Mouse (Mus musculus): ENCODE results near the gene Rapgef2. TPM values are rescaled to one million over a fixed set of nuclear protein-coding genes. Genes with fewer than 3 reads are reported as not detected.

Gene Rapgef2
- polyA plus RNA-seq, 1 experiment from 2014 or later, result 13.9 TPM

DNA sequence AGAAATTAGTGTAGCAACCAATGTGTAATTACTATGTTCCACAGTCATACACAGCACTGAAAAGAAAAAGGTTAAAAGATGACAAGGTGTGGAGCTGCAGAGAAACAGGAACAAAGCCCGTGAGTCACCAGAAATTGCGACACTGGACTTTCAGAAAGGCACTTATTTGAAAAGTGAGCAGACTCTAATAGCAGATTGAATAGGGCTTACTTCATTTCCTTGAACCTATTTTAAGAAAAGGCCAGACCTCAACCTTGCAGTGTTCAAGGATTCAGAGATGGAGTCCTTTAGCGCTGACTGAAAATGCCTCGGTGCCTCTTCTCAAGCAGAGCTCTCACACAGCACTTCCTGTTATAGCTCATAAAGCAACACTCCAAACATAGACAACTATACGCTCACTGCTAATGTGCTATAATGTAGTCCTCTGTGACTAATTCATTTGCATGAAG lies 133.3 kb downstream of the Rapgef2 start:
- H3K27me3 ChIP-seq (ENCODE audit: control insufficient read depth, insufficient read depth, low read length), result no peaks in the 10 kb centered on the region
- ATAC-seq (ENCODE audit: low FRiP score) (no peak), DNase-seq (ENCODE audit: low spot score) (no peak)
- H3K4me3 ChIP-seq (replicated peaks; ENCODE audit: low read length), result no peak overlapping the region
- H3K9me3 ChIP-seq (ENCODE audit: control insufficient read depth, low read length), result no peaks in the 10 kb centered on the region
- H3K9ac ChIP-seq, result no peak overlapping the region
- peak overlapping the region; percentile 49 for H3K27ac ChIP-seq
- 68% methylated on average over 5 of the region's 5 CpGs for WGBS
- H3K4me1 ChIP-seq (replicated peaks; ENCODE audit: control insufficient read depth, insufficient read depth, low read length), result 0 out of 2 replicates have a peak, but pooled peaks cover 6% of the 10 kb centered on the region
- no peaks in the 10 kb centered on the region for H3K36me3 ChIP-seq (replicated peaks; ENCODE audit: control insufficient read depth, insufficient read depth)
- H3K4me2 ChIP-seq (replicated peaks), result no peak overlapping the region

DNA sequence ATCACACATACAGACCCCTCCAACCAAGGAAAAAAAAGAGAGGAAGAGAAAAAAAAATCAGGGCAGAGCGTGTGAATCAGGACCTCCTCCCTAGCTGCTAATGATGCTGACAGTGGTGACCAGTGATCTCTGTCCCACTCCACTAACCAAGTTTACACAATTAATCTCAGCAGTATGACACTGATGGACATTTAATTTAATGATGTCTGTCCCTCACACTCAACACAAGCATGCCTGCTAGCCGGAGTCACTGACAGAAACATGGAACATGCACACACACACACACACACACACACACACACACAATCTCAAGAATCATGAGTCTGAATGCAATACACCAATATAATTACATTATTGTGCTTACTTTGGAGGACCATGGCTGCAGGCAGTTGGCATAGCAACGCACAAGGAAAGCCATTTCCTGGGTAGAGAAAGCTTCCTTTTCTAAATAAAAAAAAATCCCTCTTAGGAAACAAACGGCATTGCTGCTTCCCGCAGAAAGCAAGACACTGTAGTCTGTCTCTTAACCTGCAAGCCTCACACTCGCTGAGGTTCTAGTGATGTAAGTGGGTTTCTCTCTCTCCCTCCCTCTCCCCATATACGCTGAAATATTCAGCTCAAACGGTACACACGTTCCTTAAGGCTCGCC lies 140.8 kb downstream of the Rapgef2 start:
- no peaks in the 10 kb centered on the region for H3K9me3 ChIP-seq (ENCODE audit: control insufficient read depth, low read length)
- H3K4me2 ChIP-seq (replicated peaks), result peak overlapping the region; percentile 58
- H3K4me3 ChIP-seq (replicated peaks; ENCODE audit: low read length), result peak overlapping the region; percentile 35
- peaks cover 26% of the 10 kb centered on the region for H3K4me1 ChIP-seq (replicated peaks; ENCODE audit: control insufficient read depth, insufficient read depth, low read length)
- H3K9ac ChIP-seq, result peak overlapping the region; percentile 62
- ATAC-seq (ENCODE audit: low FRiP score) (peak; percentile 85), DNase-seq (ENCODE audit: low spot score) (peak; percentile 71)
- 9% methylated on average over 10 of the region's 10 CpGs for WGBS
- H3K27ac ChIP-seq, result peak overlapping the region; percentile 93
- H3K27me3 ChIP-seq (ENCODE audit: control insufficient read depth, insufficient read depth, low read length), result no peaks in the 10 kb centered on the region
- no peaks in the 10 kb centered on the region for H3K36me3 ChIP-seq (replicated peaks; ENCODE audit: control insufficient read depth, insufficient read depth)

DNA sequence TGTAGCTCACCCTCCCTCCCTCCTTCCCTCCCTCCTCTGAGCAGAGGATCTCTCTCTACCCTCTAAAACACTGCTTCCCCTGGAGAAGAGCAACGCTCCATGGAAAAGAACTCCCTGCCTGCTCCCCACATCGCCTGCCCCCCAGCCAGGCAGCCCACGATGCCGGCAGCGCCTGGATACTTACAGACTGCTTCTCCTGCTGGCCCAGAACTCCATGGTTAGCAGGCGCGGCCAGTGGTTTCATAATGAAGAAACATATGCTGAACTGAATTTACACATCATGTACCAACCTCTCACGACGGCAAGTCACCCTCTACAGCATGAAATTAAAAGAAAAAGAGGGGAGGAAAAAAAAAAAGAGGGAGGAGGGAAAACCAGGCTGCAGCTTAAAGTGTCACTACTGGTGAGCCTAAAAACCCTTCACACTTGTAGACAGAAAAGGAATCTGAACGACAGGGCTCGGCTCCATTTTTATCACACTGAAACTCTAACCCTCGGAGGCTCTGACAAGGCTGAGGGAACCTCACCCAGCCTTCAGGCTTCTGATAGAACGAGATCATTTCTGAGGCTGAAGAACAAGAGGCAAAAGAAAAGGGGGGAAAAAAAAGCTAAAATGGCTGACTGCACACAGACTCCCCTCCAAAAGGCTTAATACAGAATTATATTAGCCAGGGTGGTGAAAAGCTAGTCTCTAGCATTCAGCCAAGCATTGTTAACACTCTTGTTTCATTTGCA lies 141.5 kb downstream of the Rapgef2 start:
- H3K27me3 ChIP-seq (ENCODE audit: control insufficient read depth, insufficient read depth, low read length), result no peaks in the 10 kb centered on the region
- H3K36me3 ChIP-seq (replicated peaks; ENCODE audit: control insufficient read depth, insufficient read depth), result no peaks in the 10 kb centered on the region
- no peak for DNase-seq (ENCODE audit: low spot score)
- WGBS, result 8% methylated on average over 13 of the region's 13 CpGs
- peak overlapping the region; percentile 58 for H3K4me2 ChIP-seq (replicated peaks)
- H3K4me1 ChIP-seq (replicated peaks; ENCODE audit: control insufficient read depth, insufficient read depth, low read length), result peaks cover 28% of the 10 kb centered on the region
- H3K9me3 ChIP-seq (ENCODE audit: control insufficient read depth, low read length), result no peaks in the 10 kb centered on the region
- peak overlapping the region; percentile 35 for H3K4me3 ChIP-seq (replicated peaks; ENCODE audit: low read length)
- peak overlapping the region; percentile 62 for H3K9ac ChIP-seq
- ATAC-seq (ENCODE audit: low FRiP score), result peak; percentile 35
- peak overlapping the region; percentile 93 for H3K27ac ChIP-seq

DNA sequence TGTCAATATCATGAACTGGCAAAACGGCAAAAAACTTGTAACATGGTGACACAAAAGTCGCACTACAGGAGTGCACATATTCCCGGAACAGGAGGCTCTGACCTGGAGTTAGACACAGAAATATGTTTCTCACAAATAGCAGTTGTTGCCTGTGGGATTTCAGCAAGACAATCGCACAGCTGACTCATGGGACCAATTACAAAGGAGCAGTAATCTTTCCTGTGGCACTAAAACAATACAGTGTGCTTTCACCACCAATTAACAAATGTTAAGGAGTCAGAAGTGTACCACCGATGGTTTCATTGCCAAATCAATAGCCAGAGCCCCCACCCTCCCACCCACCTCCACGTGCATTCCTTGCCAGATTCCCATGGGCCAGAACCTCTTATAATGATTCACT lies 142.2 kb downstream of the Rapgef2 start:
- Histone ChIP-seq H3K9me3 (ENCODE audit: control insufficient read depth, low read length) (no peaks in the 10 kb centered on the region), H3K27me3 (ENCODE audit: control insufficient read depth, insufficient read depth, low read length) (no peaks in the 10 kb centered on the region), H3K4me1 (replicated peaks; ENCODE audit: control insufficient read depth, insufficient read depth, low read length) (peaks cover 34% of the 10 kb centered on the region), H3K27ac (peak overlapping the region; percentile 93), H3K36me3 (replicated peaks; ENCODE audit: control insufficient read depth, insufficient read depth) (no peaks in the 10 kb centered on the region), H3K9ac (peak overlapping the region; percentile 62), H3K4me2 (replicated peaks) (peak overlapping the region; percentile 58), H3K4me3 (replicated peaks; ENCODE audit: low read length) (peak overlapping the region; percentile 35)
- WGBS, result 36% methylated on average over 6 of the region's 6 CpGs
- ATAC-seq (ENCODE audit: low FRiP score) (no peak), DNase-seq (ENCODE audit: low spot score) (no peak)

DNA sequence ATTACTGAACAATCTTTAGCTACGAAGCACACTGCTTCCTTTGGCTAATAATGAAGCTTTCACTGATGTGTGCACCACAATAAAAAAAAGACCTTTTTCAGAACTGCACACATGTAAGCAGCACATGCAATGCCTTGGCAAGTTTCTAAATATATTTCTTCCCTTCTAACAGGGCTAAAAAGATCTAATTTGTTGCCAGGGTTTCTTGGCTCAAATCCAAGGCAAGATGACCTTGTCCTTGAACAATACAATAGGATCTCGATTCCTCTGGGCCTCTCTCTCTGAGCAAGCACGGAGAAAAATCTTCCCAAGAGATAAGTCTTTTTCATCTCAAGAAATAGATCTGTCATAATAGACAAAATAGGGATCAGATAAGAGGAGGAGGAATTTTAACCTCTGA lies 147.1 kb downstream of the Rapgef2 start:
- Histone ChIP-seq H3K9me3 (ENCODE audit: control insufficient read depth, low read length) (no peaks in the 10 kb centered on the region), H3K4me3 (replicated peaks; ENCODE audit: low read length) (no peak overlapping the region), H3K27ac (peak overlapping the region; percentile 67), H3K4me1 (replicated peaks; ENCODE audit: control insufficient read depth, insufficient read depth, low read length) (peaks cover 25% of the 10 kb centered on the region), H3K36me3 (replicated peaks; ENCODE audit: control insufficient read depth, insufficient read depth) (no peaks in the 10 kb centered on the region), H3K27me3 (ENCODE audit: control insufficient read depth, insufficient read depth, low read length) (no peaks in the 10 kb centered on the region), H3K9ac (no peak overlapping the region), H3K4me2 (replicated peaks) (peak overlapping the region; percentile 15)
- DNase-seq (ENCODE audit: low spot score), result peak; percentile 63
- ATAC-seq (ENCODE audit: low FRiP score), result 0 out of 2 replicates have a peak, but pooled peaks have one; percentile 28
- WGBS, result 15% methylated on average over 3 of the region's 3 CpGs

DNA sequence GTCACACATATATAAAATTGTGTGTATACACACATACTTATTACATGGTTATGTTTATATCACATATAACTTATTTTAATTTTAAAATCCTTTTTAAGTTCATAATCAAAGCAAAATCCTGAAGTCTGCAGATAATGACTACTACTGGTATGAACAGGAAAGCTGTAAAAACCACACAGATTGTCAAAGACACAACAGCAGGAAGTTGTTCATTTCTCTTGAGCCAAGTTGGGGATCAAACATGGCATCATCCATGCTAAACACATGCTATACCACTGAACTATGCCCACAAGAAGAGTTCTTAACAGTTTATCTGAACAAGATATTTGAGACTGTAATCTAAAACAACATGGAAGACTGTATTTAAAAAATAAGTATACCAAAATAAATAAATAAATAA lies 147.7 kb downstream of the Rapgef2 start:
- ATAC-seq (ENCODE audit: low FRiP score), result no peak
- H3K27me3 ChIP-seq (ENCODE audit: control insufficient read depth, insufficient read depth, low read length), result no peaks in the 10 kb centered on the region
- no peak for DNase-seq (ENCODE audit: low spot score)
- H3K4me2 ChIP-seq (replicated peaks), result no peak overlapping the region
- H3K4me3 ChIP-seq (replicated peaks; ENCODE audit: low read length), result no peak overlapping the region
- no peaks in the 10 kb centered on the region for H3K9me3 ChIP-seq (ENCODE audit: control insufficient read depth, low read length)
- H3K27ac ChIP-seq, result no peak overlapping the region
- no peaks in the 10 kb centered on the region for H3K36me3 ChIP-seq (replicated peaks; ENCODE audit: control insufficient read depth, insufficient read depth)
- no peak overlapping the region for H3K9ac ChIP-seq
- peaks cover 20% of the 10 kb centered on the region for H3K4me1 ChIP-seq (replicated peaks; ENCODE audit: control insufficient read depth, insufficient read depth, low read length)

DNA sequence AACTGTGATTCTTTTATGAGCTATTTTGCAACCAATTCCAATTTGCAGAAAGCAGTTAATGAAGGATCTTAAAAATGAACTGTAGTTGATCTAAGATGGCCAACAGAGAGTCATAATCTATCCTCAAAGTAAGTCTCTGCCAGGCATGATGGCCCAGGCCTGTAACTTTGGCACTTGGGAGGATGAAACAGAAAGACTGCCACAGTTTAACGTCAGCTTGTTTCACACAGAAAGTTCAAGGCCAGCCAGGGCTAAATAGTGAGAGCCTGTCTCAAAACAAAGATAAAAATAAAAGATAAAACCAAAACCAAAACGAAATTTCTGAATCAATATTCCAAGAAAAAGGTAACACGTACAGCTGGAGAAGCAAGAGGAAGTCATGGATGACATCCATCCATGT lies 155.3 kb downstream of the Rapgef2 start:
- Histone ChIP-seq H3K9ac (no peak overlapping the region), H3K27me3 (ENCODE audit: control insufficient read depth, insufficient read depth, low read length) (no peaks in the 10 kb centered on the region), H3K36me3 (replicated peaks; ENCODE audit: control insufficient read depth, insufficient read depth) (no peaks in the 10 kb centered on the region), H3K9me3 (ENCODE audit: control insufficient read depth, low read length) (no peaks in the 10 kb centered on the region), H3K4me3 (replicated peaks; ENCODE audit: low read length) (no peak overlapping the region), H3K27ac (no peak overlapping the region), H3K4me1 (replicated peaks; ENCODE audit: control insufficient read depth, insufficient read depth, low read length) (peaks cover 10% of the 10 kb centered on the region; the same call in 1 of the 2 replicates), H3K4me2 (replicated peaks) (no peak overlapping the region)
- no peak for DNase-seq (ENCODE audit: low spot score)
- ATAC-seq (ENCODE audit: low FRiP score), result no peak
- 78% methylated on average over 3 of the region's 3 CpGs for WGBS

DNA sequence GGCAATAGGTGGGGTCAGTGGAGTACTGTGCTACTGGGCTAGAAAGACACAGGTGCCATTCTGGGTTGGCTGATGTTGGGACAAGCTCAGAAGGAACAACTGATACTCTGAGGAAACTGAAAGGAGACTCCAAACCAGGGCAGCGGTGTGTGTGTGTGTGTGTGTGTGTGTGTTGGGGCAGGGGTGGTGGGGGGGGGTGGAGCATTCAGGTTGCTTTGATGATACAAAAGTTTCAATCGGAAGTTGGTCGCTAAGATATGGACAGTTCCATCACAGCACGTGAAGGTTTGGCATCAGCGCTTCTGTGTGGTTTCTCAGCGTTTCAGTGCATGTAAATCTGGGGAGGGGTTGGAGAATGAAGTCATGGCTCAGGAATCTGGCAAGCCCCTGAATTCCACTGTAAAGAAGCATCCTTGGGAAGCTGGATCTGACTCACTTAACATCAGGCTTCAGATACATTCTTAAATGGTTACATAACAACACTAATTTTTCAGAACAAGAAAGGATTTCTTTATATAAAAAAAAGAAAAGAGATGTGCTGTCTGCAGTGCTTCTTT lies 157.2 kb downstream of the Rapgef2 start:
- Histone ChIP-seq H3K27ac (no peak overlapping the region), H3K27me3 (ENCODE audit: control insufficient read depth, insufficient read depth, low read length) (no peaks in the 10 kb centered on the region), H3K36me3 (replicated peaks; ENCODE audit: control insufficient read depth, insufficient read depth) (no peaks in the 10 kb centered on the region), H3K4me1 (replicated peaks; ENCODE audit: control insufficient read depth, insufficient read depth, low read length) (peaks cover 10% of the 10 kb centered on the region; the same call in 1 of the 2 replicates), H3K4me3 (replicated peaks; ENCODE audit: low read length) (no peak overlapping the region), H3K9me3 (ENCODE audit: control insufficient read depth, low read length) (no peaks in the 10 kb centered on the region), H3K4me2 (replicated peaks) (no peak overlapping the region), H3K9ac (no peak overlapping the region)
- DNase-seq (ENCODE audit: low spot score) (no peak), ATAC-seq (ENCODE audit: low FRiP score) (no peak)
- 66% methylated on average over 6 of the region's 6 CpGs for WGBS

DNA sequence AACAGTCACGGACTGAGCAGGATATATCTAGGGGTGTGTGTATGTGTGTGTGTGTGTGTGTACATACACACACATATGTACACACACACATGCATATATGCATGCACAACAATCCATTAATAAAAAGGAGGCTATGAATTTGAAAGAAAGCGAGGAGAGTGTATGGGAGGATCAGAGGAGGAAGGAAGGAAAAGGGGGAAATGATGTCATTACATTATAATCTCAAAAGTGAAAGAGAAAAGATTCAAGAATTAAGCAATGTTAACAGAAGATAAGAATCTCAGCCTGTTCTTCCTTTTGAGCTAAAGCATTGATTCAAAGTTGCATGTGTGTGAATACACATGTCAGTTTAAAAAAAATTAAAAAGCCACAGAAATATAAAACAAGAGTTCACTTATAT lies 158.5 kb downstream of the Rapgef2 start:
- Histone ChIP-seq H3K9ac (no peak overlapping the region), H3K36me3 (replicated peaks; ENCODE audit: control insufficient read depth, insufficient read depth) (no peaks in the 10 kb centered on the region), H3K4me1 (replicated peaks; ENCODE audit: control insufficient read depth, insufficient read depth, low read length) (peaks cover 10% of the 10 kb centered on the region; the same call in 1 of the 2 replicates), H3K27me3 (ENCODE audit: control insufficient read depth, insufficient read depth, low read length) (no peaks in the 10 kb centered on the region), H3K27ac (no peak overlapping the region), H3K9me3 (ENCODE audit: control insufficient read depth, low read length) (no peaks in the 10 kb centered on the region), H3K4me3 (replicated peaks; ENCODE audit: low read length) (no peak overlapping the region), H3K4me2 (replicated peaks) (no peak overlapping the region)
- DNase-seq (ENCODE audit: low spot score) (no peak), ATAC-seq (ENCODE audit: low FRiP score) (no peak)
- 93% methylated on average over 2 of the region's 2 CpGs for WGBS
